Mouse (Mus musculus) hindbrain, embryonic 12.5 days (tissue): Measurements from ENCODE around the gene Gpr87. TPM values are rescaled to one million over a fixed set of nuclear protein-coding genes. Genes with fewer than 3 reads are reported as not detected.

ENCODE experiments used
- ATAC-seq: fragments of 200-750 bp; cut with Nextera tagmentation; 2 replicates; pipeline ENCODE4 v1.8.0; 2017; ENCODE audit warnings: moderate TSS enrichment; ENCODE audit not compliant: low FRiP score
- H3K27ac ChIP-seq: fragments of 300-500 bp; sonication (generic); 2 replicates; pipeline ENCODE4 v1.5.1; 2016; ENCODE audit warnings: mild to moderate bottlenecking
- H3K27me3 ChIP-seq: fragments of 300-500 bp; sonication (generic); 2 replicates; pipeline ENCODE4 v1.6.1; 2016; ENCODE audit warnings: mild to moderate bottlenecking
- H3K36me3 ChIP-seq: fragments of 300-500 bp; sonication (generic); 2 replicates; pipeline ENCODE4 v1.6.1; 2016; ENCODE audit warnings: mild to moderate bottlenecking
- H3K4me1 ChIP-seq: fragments of 300-500 bp; sonication (generic); 2 replicates; pipeline ENCODE4 v1.6.1; 2016
- H3K4me2 ChIP-seq: fragments of 300-500 bp; sonication (generic); replicated peaks from 2 replicates; pipeline ENCODE4 v1.6.1; 2016; ENCODE audit warnings: mild to moderate bottlenecking
- H3K4me3 ChIP-seq: fragments of 300-500 bp; sonication (generic); 2 replicates; pipeline ENCODE4 v1.5.1; 2016; ENCODE audit warnings: mild to moderate bottlenecking
- H3K9ac ChIP-seq: fragments of 300-500 bp; sonication (generic); 2 replicates; pipeline ENCODE4 v1.6.1; 2016; ENCODE audit warnings: mild to moderate bottlenecking, moderate library complexity
- H3K9me3 ChIP-seq: fragments of 300-500 bp; sonication (generic); replicated peaks from 2 replicates; pipeline ENCODE4 v1.6.1; 2016; ENCODE audit warnings: mild to moderate bottlenecking
- WGBS: fragments of 180-500 bp; shearing (Covaris S2); methylation state at CpG from one replicate; pipeline ENCODE4 v1.1.7; 2016; 5-methylcytosine and 5-hydroxymethylcytosine counted together
- polyA plus RNA-seq: library from polyadenylated mRNA; unstranded; fragments of >200 nt; fragmentation: Nextera tagmentation; extraction: Ambion mirVana; gene quantifications from 2 replicates; pipeline ENCODE4 v1.2.1, GENCODE M21; 2016

Gpr87 gene
- polyA plus RNA-seq, 1 experiment from 2014 or later = not detected

GRCm38 (mm10) chr3:59130431-59130830 is 64.5 kb downstream of the Gpr87 start:
- Histone ChIP-seq H3K27me3 (no peaks in the 10 kb centered on the region), H3K36me3 (no peaks in the 10 kb centered on the region), H3K4me3 (no peak overlapping the region), H3K4me2 (no peak overlapping the region), H3K9me3 (no peaks in the 10 kb centered on the region), H3K4me1 (no peaks in the 10 kb centered on the region; the same call in 1 of the 2 replicates), H3K9ac (no peak overlapping the region), H3K27ac (no peak overlapping the region)
- no peak for ATAC-seq
- WGBS = 54% methylated on average over 8 of the region's 8 CpGs

GRCm38 (mm10) chr3:59129547-59129946 is 65.4 kb downstream of the Gpr87 start:
- Histone ChIP-seq H3K4me1 (no peaks in the 10 kb centered on the region; the same call in 1 of the 2 replicates), H3K9me3 (no peaks in the 10 kb centered on the region), H3K27ac (no peak overlapping the region), H3K4me3 (no peak overlapping the region), H3K9ac (no peak overlapping the region), H3K27me3 (no peaks in the 10 kb centered on the region), H3K36me3 (no peaks in the 10 kb centered on the region), H3K4me2 (no peak overlapping the region)
- ATAC-seq = no peak
- 87% methylated on average over 3 of the region's 3 CpGs for WGBS

Other genes with a start within 250 kb of the Gpr87 start
- gene Med12l, start 189.3 kb downstream of the Gpr87 start, polyA plus RNA-seq = 4.8 and 4.9 TPM in 2 replicates
- gene Gpr171, start 93.3 kb downstream of the Gpr87 start, polyA plus RNA-seq = 1.6 and 1.7 TPM in 2 replicates
- 1.5 and 2.3 TPM in 2 replicates for gene P2ry14, start 41.5 kb downstream of the Gpr87 start, polyA plus RNA-seq
- 1.2 and 1.4 TPM in 2 replicates for gene P2ry13, start 15.8 kb upstream of the Gpr87 start, polyA plus RNA-seq
- gene P2ry12, start 67.8 kb upstream of the Gpr87 start, polyA plus RNA-seq = 4.3 and 5.4 TPM in 2 replicates
- gene Igsf10, start 149.3 kb upstream of the Gpr87 start, polyA plus RNA-seq = 7.4 and 9.7 TPM in 2 replicates